Mouse (Mus musculus) kidney, embryonic 14.5 days (tissue): ENCODE data around the gene Mrgprx1. TPM values are rescaled to one million over a fixed set of nuclear protein-coding genes. Genes with fewer than 3 reads are reported as not detected.

Experiments used
- ATAC-seq: fragments of 200-750 bp; cut with Nextera tagmentation; 2 replicates; pipeline ENCODE4 v1.8.0; 2017; ENCODE audit warnings: moderate number of reproducible peaks, mild to moderate bottlenecking, moderate TSS enrichment, moderate library complexity; ENCODE audit not compliant: low FRiP score, low TSS enrichment
- H3K27ac ChIP-seq: fragments of 300-500 bp; sonication (generic); 2 replicates; pipeline ENCODE4 v1.5.1; 2014; ENCODE audit warnings: low read depth, mild to moderate bottlenecking, low read length, moderate library complexity, mixed read lengths
- H3K27me3 ChIP-seq: fragments of 300-500 bp; sonication (generic); 2 replicates; pipeline ENCODE4 v1.6.1; 2014; ENCODE audit warnings: mild to moderate bottlenecking, low read length; ENCODE audit not compliant: control insufficient read depth, insufficient read depth
- H3K36me3 ChIP-seq: fragments of 300-500 bp; sonication (generic); 2 replicates; pipeline ENCODE4 v1.6.1; 2014; ENCODE audit warnings: low read length, mixed read lengths; ENCODE audit not compliant: control insufficient read depth, insufficient read depth
- H3K4me1 ChIP-seq: fragments of 300-500 bp; sonication (generic); 2 replicates; pipeline ENCODE4 v1.6.1; 2014; ENCODE audit warnings: low read length, mixed read lengths; ENCODE audit not compliant: control insufficient read depth, insufficient read depth
- H3K4me2 ChIP-seq: fragments of 300-500 bp; sonication (generic); replicated peaks from 2 replicates; pipeline ENCODE4 v1.6.1; 2014; ENCODE audit warnings: low read depth, mild to moderate bottlenecking, low read length
- H3K4me3 ChIP-seq: fragments of 300-500 bp; sonication (generic); 2 replicates; pipeline ENCODE4 v1.5.1; 2014; ENCODE audit warnings: mild to moderate bottlenecking, low read length
- H3K9ac ChIP-seq: fragments of 300-500 bp; sonication (generic); 2 replicates; pipeline ENCODE4 v1.6.1; 2014; ENCODE audit warnings: low read depth, mild to moderate bottlenecking, low read length, moderate library complexity
- H3K9me3 ChIP-seq: fragments of 300-500 bp; sonication (generic); 2 replicates; pipeline ENCODE4 v1.6.1; 2016; ENCODE audit warnings: low read length; ENCODE audit not compliant: control insufficient read depth
- WGBS: fragments of 180-500 bp; shearing (Covaris S2); extraction: QIAGEN DNeasy Blood & Tissue Kit; methylation state at CpG from one replicate; pipeline ENCODE4 v1.1.7; 2014; 5-methylcytosine and 5-hydroxymethylcytosine counted together
- polyA plus RNA-seq: library from polyadenylated mRNA; unstranded; fragments of >200 nt; fragmentation: Nextera tagmentation; extraction: Ambion mirVana; gene quantifications from 2 replicates; pipeline ENCODE4 v1.2.1, GENCODE M21; 2014

Gene Mrgprx1
- polyA plus RNA-seq = not detected in 2 replicates

DNA sequence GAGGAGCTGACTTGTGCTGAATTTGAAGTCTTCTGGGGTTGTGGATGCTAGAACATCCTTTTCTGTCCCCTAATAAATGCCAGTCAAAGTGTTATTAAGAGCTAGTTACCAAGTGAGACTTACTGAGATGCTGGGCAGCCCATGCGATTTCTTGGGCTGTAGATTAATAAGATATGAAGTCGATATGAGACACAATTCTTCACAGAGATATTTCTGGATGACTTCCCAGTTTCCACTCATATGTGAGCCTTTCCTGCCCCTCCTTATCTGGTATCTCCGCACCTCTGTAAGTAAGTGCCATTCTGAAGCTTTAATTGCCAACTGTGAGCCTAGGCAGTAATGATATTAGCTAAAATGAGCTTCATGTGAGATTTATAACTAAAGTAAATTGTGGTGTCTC lies at the start of gene Mrgprx1:
TSS of gene Mrgprx1 (minus strand) at position 101 of the 400 bp plus-strand sequence.
- Histone ChIP-seq H3K36me3 (no peaks in the 10 kb centered on the region), H3K4me3 (no peak within 1 kb of the TSS), H3K4me1 (no peaks in the 10 kb centered on the region), H3K4me2 (no peak within 1 kb of the TSS), H3K9ac (no peak within 1 kb of the TSS), H3K27me3 (no peaks in the 10 kb centered on the region), H3K27ac (no peak within 1 kb of the TSS), H3K9me3 (no peaks in the 10 kb centered on the region)
- 89% methylated on average over 3 of the region's 3 CpGs for WGBS
- no peak for ATAC-seq

DNA sequence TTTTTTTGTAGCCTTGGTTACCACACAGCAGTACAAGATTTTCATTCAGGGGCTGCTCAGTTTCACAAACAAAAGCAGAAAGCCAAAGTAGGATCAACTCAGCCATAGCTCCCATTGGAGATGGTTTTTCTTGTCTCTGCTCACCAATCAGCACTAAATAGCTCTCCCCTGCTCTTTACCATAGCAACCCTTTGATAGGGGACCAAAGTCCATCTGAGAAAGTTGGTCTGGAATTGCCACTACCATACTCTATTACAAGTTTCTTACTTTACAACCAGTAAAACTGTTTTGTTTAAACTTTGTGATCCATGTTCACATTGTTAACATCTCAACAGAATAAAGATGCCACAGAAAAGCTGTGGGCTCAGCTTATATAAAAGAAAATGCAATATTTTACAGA lies 48.1 kb upstream of the Mrgprx1 start:
- Histone ChIP-seq H3K27ac (no peak overlapping the region), H3K4me2 (no peak overlapping the region), H3K4me1 (no peaks in the 10 kb centered on the region), H3K9me3 (no peaks in the 10 kb centered on the region), H3K27me3 (no peaks in the 10 kb centered on the region), H3K36me3 (no peaks in the 10 kb centered on the region), H3K4me3 (no peak overlapping the region), H3K9ac (no peak overlapping the region)
- ATAC-seq = no peak

DNA sequence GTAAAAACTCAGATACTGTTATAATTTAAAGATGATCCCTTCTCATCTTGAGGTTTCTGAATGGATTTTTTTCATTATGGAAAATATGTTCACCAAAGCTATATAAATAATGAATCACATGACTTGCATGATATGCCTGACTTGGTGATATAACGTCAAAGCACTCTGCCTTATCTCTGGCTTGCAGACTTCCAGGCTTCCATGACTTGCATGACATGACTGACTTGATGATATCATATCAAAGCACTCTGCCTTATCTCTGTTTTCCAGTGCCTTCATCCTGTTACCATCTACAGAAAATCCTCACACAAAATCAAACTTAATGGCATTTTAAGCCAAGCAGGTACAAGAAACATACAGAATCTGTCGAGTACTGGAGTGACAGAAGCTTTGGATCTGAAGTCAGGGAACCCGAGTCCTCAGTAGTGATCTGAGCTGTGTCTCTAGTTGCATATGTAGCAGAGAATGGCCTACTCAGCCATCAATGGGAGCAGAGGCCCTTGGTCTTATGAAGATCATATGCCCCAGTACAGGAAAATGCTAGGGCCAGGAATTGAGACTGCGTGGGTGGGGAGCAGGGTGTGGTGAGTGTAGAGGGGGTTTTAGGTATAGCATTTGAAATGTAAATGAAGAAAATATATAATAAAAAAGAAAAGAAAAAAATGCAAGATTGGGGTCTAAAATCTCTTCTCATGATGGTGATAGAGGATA lies 19.2 kb upstream of the Mrgprx1 start:
- no peak overlapping the region for H3K9ac ChIP-seq
- no peaks in the 10 kb centered on the region for H3K9me3 ChIP-seq
- 85% methylated on average over 4 of the region's 4 CpGs for WGBS
- H3K36me3 ChIP-seq = no peaks in the 10 kb centered on the region
- no peak overlapping the region for H3K4me3 ChIP-seq
- H3K27me3 ChIP-seq = no peaks in the 10 kb centered on the region
- H3K4me2 ChIP-seq = no peak overlapping the region
- H3K27ac ChIP-seq = no peak overlapping the region
- no peaks in the 10 kb centered on the region for H3K4me1 ChIP-seq
- ATAC-seq = no peak

DNA sequence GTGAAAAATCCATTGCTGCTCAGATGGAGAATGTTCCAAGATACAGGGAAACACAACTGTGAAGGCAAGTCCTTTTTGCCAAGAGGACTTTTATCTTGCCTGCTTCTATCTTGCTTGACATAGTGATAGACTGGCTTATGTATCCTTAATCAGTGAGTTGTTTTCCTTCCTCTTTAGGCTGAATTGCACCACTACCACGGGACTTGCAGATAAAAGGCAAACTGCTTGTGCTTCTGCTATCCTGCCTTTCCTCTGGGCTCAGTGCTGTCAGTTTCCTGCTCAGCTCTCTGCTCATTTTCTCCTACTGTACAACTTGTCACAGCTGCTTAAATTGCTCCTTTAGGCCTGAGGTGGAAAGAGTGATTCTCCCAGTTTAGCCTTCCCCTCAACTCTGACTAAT lies 16.6 kb upstream of the Mrgprx1 start:
- H3K4me1 ChIP-seq = no peaks in the 10 kb centered on the region
- no peaks in the 10 kb centered on the region for H3K27me3 ChIP-seq
- no peak overlapping the region for H3K27ac ChIP-seq
- no peak overlapping the region for H3K9ac ChIP-seq
- 63% methylated on average over 1 of the region's 1 CpGs for WGBS
- ATAC-seq = no peak
- H3K9me3 ChIP-seq = no peaks in the 10 kb centered on the region
- no peaks in the 10 kb centered on the region for H3K36me3 ChIP-seq
- no peak overlapping the region for H3K4me2 ChIP-seq
- H3K4me3 ChIP-seq = no peak overlapping the region

DNA sequence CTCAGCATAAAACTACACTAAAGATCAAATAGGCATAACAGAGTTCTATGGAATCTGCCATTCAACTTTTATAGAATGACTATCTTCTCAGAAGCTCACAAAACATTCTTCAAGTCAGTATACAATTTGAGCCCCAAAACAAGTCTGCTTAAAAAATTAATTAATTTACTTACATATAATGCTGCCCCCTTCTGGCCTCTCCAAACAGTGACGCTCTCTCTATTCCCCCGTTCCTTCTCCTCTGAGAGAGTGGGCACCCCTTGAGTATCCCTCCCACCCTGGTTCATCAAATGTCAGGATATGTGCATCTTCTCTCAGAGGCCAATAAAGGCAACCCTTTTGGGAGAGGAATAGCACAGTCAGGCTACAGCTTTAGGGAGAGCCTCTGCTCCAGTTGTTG lies 9.5 kb downstream of the Mrgprx1 start:
- no peak for ATAC-seq
- Histone ChIP-seq H3K9ac (no peak overlapping the region), H3K4me1 (no peaks in the 10 kb centered on the region), H3K27me3 (no peaks in the 10 kb centered on the region), H3K4me2 (no peak overlapping the region), H3K36me3 (no peaks in the 10 kb centered on the region), H3K4me3 (no peak overlapping the region), H3K9me3 (no peaks in the 10 kb centered on the region), H3K27ac (no peak overlapping the region)
- WGBS = 53% methylated on average over 2 of the region's 2 CpGs

DNA sequence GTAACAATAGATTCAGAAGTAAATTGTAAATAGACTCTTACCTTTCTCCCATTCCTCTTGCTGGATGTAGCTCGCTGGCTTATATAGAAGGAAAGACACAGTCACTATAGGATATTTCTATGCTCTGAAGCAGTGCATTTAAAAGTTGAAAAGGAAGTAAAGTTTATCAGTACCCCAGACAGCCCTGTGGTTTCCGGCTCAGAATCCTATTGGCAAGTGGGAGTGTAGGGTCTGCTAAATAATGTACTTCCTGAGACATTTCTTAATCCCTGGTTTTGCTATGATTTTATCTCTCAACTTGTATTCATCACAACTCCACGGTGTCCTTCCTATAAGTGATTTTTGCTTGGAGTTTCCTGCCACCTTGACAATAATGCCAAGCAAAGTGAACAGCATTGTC lies 31.7 kb downstream of the Mrgprx1 start:
- Histone ChIP-seq H3K9ac (no peak overlapping the region), H3K27ac (no peak overlapping the region), H3K4me3 (no peak overlapping the region), H3K4me1 (no peaks in the 10 kb centered on the region), H3K9me3 (no peaks in the 10 kb centered on the region), H3K36me3 (no peaks in the 10 kb centered on the region), H3K4me2 (no peak overlapping the region), H3K27me3 (no peaks in the 10 kb centered on the region)
- no peak for ATAC-seq
- WGBS = 83% methylated on average over 3 of the region's 3 CpGs

DNA sequence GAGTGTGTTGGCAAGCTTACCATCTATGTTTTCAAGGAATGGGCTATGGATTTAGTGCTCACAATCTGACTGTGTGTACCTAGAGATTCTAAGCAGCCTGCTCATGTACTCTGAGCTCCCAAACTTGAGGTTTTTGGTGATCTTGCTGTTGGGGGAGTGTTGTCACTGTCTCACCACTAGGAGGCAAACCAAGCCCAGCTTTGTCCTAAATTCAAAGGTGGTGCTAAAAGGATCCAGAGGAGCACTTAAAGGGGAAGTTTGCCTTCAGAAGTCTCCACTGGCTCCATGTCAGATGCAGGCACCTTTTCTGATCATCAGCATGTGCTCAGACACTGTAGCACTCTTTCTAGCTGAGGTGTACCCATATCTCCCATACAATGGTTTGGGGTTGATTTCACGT lies 40.6 kb downstream of the Mrgprx1 start:
- Histone ChIP-seq H3K27me3 (no peaks in the 10 kb centered on the region), H3K9me3 (no peaks in the 10 kb centered on the region), H3K27ac (no peak overlapping the region), H3K4me3 (no peak overlapping the region), H3K36me3 (no peaks in the 10 kb centered on the region), H3K4me1 (no peaks in the 10 kb centered on the region), H3K4me2 (no peak overlapping the region), H3K9ac (no peak overlapping the region)
- ATAC-seq = no peak
- WGBS = 75% methylated on average over 1 of the region's 1 CpGs

DNA sequence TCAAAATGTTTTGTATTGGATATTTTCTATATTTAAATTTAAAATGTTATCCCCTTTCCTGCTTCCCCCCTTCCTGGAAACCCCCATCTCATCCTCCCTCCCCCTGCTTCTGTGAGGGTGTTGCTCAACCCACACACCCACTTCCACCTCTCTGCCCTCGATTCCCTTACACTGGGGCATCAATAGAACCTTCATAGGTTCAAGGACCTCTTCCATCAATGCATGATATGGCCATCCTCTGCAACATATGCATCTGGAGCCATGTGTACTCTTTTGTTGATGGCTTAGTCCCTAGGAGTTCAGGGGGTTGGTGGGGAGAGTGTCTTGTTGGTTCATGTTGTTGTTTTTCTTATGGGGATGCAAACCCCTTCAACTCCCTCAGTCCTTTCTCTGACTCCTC lies 45.4 kb downstream of the Mrgprx1 start, which contains the start of gene Mrgpra4:
TSS of gene Mrgpra4 (minus strand) at position 101 of the 400 bp plus-strand sequence.
- Histone ChIP-seq H3K27me3 (no peaks in the 10 kb centered on the region), H3K27ac (no peak within 1 kb of the TSS), H3K9ac (no peak within 1 kb of the TSS), H3K4me1 (no peaks in the 10 kb centered on the region), H3K4me2 (no peak within 1 kb of the TSS), H3K36me3 (no peaks in the 10 kb centered on the region), H3K4me3 (no peak within 1 kb of the TSS), H3K9me3 (no peaks in the 10 kb centered on the region)
- ATAC-seq = no peak
- 78% methylated on average over 1 of the region's 1 CpGs for WGBS
